Mouse (Mus musculus): ENCODE results near the gene Castor1.

The Castor1 gene

GRCm38 (mm10) chr11:4207655-4208054 lies 10.4 kb upstream of the Castor1 start:
- DNase-seq = no peak

GRCm38 (mm10) chr11:4209556-4209955 lies 8.5 kb upstream of the Castor1 start:
- no peak for DNase-seq

GRCm38 (mm10) chr11:4210786-4211185 lies 7.2 kb upstream of the Castor1 start:
- DNase-seq = no peak

DNA sequence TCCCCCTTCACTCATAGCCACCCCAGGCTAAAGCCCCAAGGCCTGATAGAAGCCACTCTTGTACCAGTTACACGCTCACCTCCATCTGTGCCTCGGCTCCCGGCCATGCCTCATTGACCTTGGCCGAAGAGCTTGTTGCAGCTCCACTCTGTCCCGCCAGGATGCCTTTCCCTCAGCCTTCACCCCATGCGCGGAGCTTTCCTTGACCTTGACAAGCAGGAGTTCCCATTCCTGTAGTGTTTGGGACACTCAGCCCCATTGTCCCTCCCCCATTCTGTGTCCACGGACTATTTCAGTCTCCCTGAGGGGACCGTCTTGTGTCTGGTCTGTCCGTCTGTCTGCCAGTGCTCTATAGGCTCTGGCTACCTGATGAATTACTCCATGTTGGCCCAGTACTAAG lies 4.9 kb upstream of the Castor1 start:
- DNase-seq = no peak

GRCm38 (mm10) chr11:4214572-4214971 lies 3.5 kb upstream of the Castor1 start:
- no peak for DNase-seq

DNA sequence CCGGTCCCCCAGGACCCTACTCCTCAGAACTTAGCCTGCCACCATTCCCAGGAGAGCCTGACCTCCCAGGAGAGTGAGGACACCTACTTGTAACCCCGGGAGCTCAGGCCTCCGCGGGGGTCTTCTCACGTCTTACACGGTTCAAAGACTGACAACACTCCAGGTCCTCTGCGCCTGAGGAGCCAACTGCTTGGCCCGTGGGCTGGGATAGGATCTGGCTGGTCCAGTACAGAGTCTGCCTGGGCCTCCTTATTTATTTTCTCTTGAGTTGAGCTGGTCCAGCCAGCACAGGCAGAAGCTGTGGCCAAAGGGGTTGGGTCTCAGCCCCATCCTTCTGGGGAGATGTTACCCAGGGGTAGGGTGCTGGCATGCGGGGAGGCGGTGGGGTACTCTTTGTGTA lies 3.0 kb upstream of the Castor1 start:
- DNase-seq = no peak

DNA sequence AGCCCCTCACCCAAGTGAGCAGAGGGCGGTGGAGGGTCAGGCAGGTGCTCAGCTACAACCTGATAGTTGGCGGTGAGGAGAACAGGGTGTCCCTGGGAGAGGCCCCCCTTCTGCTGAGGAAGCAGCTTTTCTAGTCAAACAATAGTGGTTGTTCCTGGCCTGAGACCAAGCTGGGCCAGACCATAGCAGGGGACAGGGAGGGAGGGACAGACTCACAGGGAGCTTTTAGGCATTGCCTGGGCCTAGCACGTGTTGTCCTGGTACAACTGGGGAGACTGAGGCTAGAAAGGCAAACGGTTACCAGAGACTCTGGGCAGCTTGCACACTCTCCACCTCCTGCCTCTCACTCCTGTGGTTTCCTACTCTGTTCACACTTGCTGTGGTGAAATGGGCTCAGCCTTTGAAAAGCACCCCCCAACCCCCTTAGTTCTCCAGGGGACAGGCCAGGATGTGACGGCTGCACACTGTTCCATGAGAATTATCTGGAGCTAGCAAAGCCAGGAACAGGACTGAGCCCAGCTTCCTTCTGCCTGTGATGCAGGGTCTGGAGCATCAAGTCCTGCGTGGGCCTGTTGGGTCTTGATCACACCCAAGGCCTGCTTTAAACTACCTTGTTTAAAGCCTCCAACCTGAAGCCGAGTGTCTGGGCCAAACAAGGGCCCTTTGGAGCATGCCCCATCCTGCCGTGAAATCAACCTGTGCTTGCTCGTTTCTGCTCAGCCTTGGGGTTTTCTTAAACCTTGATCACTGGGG lies 1.6 kb upstream of the Castor1 start:
- DNase-seq = peak; percentile 77

DNA sequence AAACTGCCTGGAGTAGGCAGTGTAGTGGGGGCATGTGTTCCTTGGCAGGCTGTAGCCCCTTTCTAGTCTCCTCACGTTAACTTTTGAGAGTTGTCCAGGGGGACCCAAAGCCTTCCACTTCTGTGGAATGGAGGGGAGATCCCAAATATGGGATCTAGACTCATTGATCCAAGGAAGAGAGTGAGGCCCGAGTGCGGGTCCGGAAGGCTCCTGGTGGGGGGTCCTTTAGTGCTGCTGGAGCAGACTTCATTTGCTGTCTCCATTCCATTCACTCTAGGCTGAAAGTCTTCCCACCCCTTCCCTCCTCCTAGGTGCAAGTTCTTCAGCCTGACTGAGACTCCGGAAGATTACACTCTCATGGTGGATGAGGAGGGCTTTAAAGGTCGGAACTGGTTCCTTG lies 612 bp downstream of the Castor1 start:
- no peak for DNase-seq

- peak; percentile 88 for DNase-seq
These were observed 1.3 kb downstream of the Castor1 start for GRCm38 (mm10) chr11:4219317-4219751.

DNA sequence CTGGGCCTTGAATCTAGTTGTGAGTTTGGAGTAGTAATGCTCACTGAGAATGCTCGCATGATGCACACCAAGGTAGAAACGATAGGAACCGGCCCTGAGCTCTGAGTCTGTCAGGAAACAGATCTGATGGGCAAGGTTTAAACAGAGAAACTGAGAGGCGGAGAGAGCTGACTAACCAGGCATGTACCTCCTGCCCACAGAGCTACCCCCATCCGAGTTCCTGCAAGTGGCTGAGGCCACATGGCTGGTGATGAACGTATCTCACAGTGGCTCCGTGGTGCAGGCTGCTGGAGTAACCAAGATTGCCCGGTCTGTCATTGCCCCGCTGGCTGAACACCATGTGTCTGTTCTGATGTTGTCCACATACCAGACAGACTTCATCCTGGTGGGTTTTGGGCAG lies 1.9 kb downstream of the Castor1 start:
- no peak for DNase-seq

GRCm38 (mm10) chr11:4220443-4221400 lies 2.7 kb downstream of the Castor1 start:
- DNase-seq = peak; percentile 86

GRCm38 (mm10) chr11:4222046-4222950 lies 4.3 kb downstream of the Castor1 start:
- DNase-seq = no peak

GRCm38 (mm10) chr11:4223393-4224188 lies 5.6 kb downstream of the Castor1 start:
- DNase-seq = no peak

GRCm38 (mm10) chr11:4224223-4224622 lies 6.2 kb downstream of the Castor1 start:
- DNase-seq = no peak

DNA sequence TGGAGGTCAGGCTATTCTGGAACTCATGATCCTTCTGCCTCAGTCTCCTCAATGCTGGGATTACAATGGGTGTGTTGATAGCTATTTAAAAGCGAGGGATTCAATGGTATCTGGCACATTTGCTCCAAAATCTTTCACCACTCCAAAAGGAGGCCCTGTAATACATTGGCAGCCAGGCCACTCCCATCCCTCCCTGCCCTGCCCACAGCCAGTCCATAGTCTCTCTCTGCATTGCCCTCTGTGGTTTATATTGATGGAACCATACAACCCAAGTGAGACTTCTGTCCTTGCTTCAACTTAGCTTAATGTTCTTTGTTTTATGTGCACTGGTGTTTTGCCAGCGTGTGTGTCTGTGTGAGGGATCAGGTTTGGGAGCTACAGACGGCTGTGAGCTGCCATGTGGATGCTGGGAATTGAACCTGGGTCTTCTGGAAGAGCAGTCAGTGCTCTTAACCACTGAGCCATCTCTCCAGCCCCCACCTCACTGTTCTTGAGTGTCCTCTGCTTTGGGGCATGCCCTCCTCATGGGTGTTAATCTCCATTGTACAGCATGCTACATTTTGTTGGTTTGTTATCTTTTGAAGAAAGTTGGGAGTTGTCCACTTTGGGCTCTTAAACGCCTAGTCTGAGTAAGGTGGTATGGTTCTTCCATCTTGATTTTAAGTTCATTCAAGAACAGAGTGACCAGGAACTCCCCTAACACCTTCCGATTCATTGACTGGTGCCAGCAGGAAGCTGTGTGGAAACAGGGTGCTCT lies 8.7 kb downstream of the Castor1 start:
- no peak for DNase-seq

GRCm38 (mm10) chr11:4228463-4228862 lies 10.4 kb downstream of the Castor1 start:
- no peak for DNase-seq

DNA sequence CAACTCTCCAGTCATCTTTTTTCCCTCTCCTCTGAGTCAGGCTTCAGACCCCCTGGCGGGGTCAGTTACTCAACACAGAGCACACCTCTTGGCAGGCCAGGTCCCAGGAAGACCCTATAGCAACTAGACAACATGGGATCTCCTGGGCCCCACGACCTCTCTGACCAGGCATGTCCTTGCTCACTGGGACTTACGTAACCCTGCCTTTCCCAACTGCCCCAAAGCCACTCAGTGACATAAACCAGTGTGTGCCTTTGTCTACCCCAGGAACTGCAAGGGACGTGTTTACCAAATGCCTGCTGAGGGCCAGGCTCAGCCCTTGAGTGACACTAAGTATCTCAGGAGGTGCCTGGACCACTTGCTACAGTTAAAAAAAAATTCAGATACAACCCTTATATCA lies 11.8 kb downstream of the Castor1 start:
- DNase-seq = no peak

DNA sequence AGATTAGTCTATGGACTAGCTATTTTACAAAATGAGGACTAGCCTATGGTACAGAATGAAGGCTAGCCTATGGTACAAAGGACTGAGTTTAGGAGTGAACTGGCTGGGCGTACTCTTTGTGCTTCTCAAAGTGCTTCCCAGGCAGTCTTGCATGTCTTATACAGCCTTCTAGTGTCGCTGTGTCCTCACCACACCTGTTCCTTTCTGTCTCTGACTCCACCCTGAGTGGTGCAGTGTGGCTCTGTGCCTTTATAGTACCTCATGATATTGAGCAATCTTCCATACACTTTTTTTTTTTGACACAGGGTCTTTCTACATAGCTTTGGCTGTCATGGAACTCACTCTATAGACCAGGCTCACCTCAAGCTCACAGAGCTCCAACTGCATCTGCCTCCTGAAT lies 13.4 kb downstream of the Castor1 start:
- DNase-seq = no peak

- no peak for DNase-seq
These were observed 14.6 kb downstream of the Castor1 start for GRCm38 (mm10) chr11:4232644-4233043.

GRCm38 (mm10) chr11:4235052-4235655 lies 17.1 kb downstream of the Castor1 start:
- DNase-seq = no peak

Data from kidney, adult 18-20 months (tissue).